Mouse (Mus musculus) urinary bladder, postnatal 14 days (tissue): ENCODE data around the gene Il11.

Experiments used
- DNase-seq: peaks from one replicate; pipeline ENCODE4 v3.0.0; 2021; ENCODE audit warnings: low spot score

Gene Il11

GRCm38 (mm10) chr7:4743354-4743753, 39.3 kb downstream of the Il11 start:
- no peak for DNase-seq

- no peak for DNase-seq
Observed at GRCm38 (mm10) chr7:4742482-4742819, 40.2 kb downstream of the Il11 start.

- DNase-seq = no peak
Observed at GRCm38 (mm10) chr7:4741672-4742481, 40.8 kb downstream of the Il11 start.

- DNase-seq = peak; percentile 61
Observed at GRCm38 (mm10) chr7:4741151-4741550, 41.5 kb downstream of the Il11 start.

- DNase-seq = no peak
Observed at GRCm38 (mm10) chr7:4740309-4740727, 42.3 kb downstream of the Il11 start.

GRCm38 (mm10) chr7:4739544-4740275, 42.9 kb downstream of the Il11 start, which contains the start of gene Kmt5c:
Gene Kmt5c, plus strand, starts transcription at chr7:4740115.
- DNase-seq = peak; percentile 98

GRCm38 (mm10) chr7:4739041-4739543, 43.6 kb downstream of the Il11 start:
- DNase-seq = no peak

- DNase-seq = no peak
Observed at GRCm38 (mm10) chr7:4732968-4733392, 49.7 kb downstream of the Il11 start.

- DNase-seq = no peak
Observed at GRCm38 (mm10) chr7:4731090-4731489, 51.6 kb downstream of the Il11 start.

GRCm38 (mm10) chr7:4725169-4725568, 57.5 kb downstream of the Il11 start, which contains the start of gene Tmem150b:
Gene Tmem150b, minus strand, starts transcription at chr7:4725249.
- no peak for DNase-seq

- DNase-seq = no peak
Observed at GRCm38 (mm10) chr7:4724359-4724758, 58.3 kb downstream of the Il11 start.

- no peak for DNase-seq
Observed at GRCm38 (mm10) chr7:4723508-4723907, 59.2 kb downstream of the Il11 start.
